Mouse (Mus musculus): ENCODE measurements around the gene Rhno1. TPM values are rescaled to one million over a fixed set of nuclear protein-coding genes. Genes with fewer than 3 reads are reported as not detected.

Gene Rhno1
- polyA plus RNA-seq, 1 experiment, result 39.9 TPM

- TF ChIP-seq CEBPB (IDR thresholded peaks at IDR 0.05; ENCODE audit: low read depth), result no peak
- no peak for TF ChIP-seq FOSL1 (IDR thresholded peaks at IDR 0.05; ENCODE audit: insufficient read depth, low read length, poor library complexity, severe bottlenecking)
- TF ChIP-seq MAX (IDR thresholded peaks at IDR 0.05), result no peak
- TF ChIP-seq USF1 (IDR thresholded peaks at IDR 0.05; ENCODE audit: low read depth), result no peak
- no peak for TF ChIP-seq MYOG (IDR thresholded peaks at IDR 0.05; ENCODE audit: control insufficient read depth, extremely low read depth, insufficient read length)
- no peak for TF ChIP-seq CTCF (IDR thresholded peaks at IDR 0.05; ENCODE audit: control insufficient read depth, insufficient read depth, insufficient read length)
- no peak for TF ChIP-seq MYOD1 (IDR thresholded peaks at IDR 0.05; ENCODE audit: control insufficient read depth, insufficient read length, low read depth)
- Histone ChIP-seq H3K4me3 (ENCODE audit: insufficient read depth, poor library complexity, severe bottlenecking) (no peak within 1 kb of the TSS), H3ac (ENCODE audit: control insufficient read depth, insufficient read length, low read depth) (no peak within 1 kb of the TSS), H3K79me2 (ENCODE audit: control insufficient read depth, insufficient read depth) (no peaks in the 10 kb centered on the region), H3K27me3 (ENCODE audit: control insufficient read depth, insufficient read depth, insufficient read length) (no peaks in the 10 kb centered on the region), H3K79me3 (ENCODE audit: low read depth) (peaks cover 2% of the 10 kb centered on the region), H3K36me3 (ENCODE audit: control insufficient read depth, insufficient read depth) (peaks cover 50% of the 10 kb centered on the region)
Measured at GRCm38 (mm10) chr6:128375192-128375591, 12.5 kb upstream of the Rhno1 start, which contains the start of the genes Tex52 and Gm44596. Gene Tex52, plus strand, starts transcription at chr6:128375456. Gene Gm44596, plus strand, starts transcription at chr6:128375503.

DNA sequence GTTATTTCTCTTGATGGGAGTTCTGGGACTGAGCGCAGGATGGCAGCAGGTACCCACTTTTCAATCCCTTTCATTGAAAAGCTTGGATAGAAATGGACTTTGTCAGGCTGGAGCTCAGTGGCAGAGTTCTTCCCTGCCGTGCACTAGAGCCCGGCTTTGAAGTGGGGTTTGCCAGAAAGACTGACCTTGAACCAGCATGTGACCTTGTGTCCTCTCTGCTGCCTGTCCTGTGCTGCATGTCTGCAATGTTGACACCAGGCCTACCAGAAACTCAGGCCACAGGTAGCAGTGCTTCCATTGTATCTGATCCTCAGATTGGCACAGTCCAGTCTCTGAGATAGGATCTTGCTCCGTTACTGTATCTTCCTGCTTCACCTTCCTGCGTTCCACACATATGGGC is 7.3 kb upstream of the Rhno1 start:
- H3K27me3 ChIP-seq (ENCODE audit: control insufficient read depth, insufficient read depth, insufficient read length), result no peaks in the 10 kb centered on the region
- H3K79me2 ChIP-seq (ENCODE audit: control insufficient read depth, insufficient read depth), result peaks cover 29% of the 10 kb centered on the region
- peaks cover 31% of the 10 kb centered on the region for H3K79me3 ChIP-seq (ENCODE audit: low read depth)
- H3ac ChIP-seq (ENCODE audit: control insufficient read depth, insufficient read length, low read depth), result no peak overlapping the region
- no peak overlapping the region for H3K4me3 ChIP-seq (ENCODE audit: insufficient read depth, poor library complexity, severe bottlenecking)
- TF ChIP-seq MYOG (IDR thresholded peaks at IDR 0.05; ENCODE audit: control insufficient read depth, extremely low read depth, insufficient read length) (no peak), MYOD1 (IDR thresholded peaks at IDR 0.05; ENCODE audit: control insufficient read depth, insufficient read length, low read depth) (no peak), CTCF (IDR thresholded peaks at IDR 0.05; ENCODE audit: control insufficient read depth, insufficient read depth, insufficient read length) (no peak), USF1 (IDR thresholded peaks at IDR 0.05; ENCODE audit: low read depth) (no peak), MAX (IDR thresholded peaks at IDR 0.05) (no peak), CEBPB (IDR thresholded peaks at IDR 0.05; ENCODE audit: low read depth) (no peak), FOSL1 (IDR thresholded peaks at IDR 0.05; ENCODE audit: insufficient read depth, low read length, poor library complexity, severe bottlenecking) (no peak)
- H3K36me3 ChIP-seq (ENCODE audit: control insufficient read depth, insufficient read depth), result peaks cover 96% of the 10 kb centered on the region

DNA sequence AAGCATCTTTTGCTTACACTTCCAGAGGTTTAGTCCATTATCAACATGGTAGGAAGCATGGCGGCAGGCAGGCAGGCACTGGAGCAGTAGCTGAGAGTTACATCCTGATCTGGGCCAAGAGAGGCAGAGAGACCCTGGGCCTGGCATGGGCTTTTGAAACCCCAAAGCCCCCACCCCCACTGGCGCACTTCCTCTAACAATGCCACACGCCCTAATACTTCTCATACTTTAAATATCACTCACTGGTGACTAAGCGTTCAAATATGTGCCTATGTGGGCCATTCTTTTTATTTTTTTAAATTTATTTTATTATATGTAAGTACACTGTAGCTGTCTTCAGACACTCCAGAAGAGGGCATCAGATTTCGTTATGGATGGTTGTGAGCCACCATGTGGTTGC is 3.8 kb upstream of the Rhno1 start:
- no peak for TF ChIP-seq USF1 (IDR thresholded peaks at IDR 0.05; ENCODE audit: low read depth)
- TF ChIP-seq MAX (IDR thresholded peaks at IDR 0.05), result no peak
- TF ChIP-seq MYOG (IDR thresholded peaks at IDR 0.05; ENCODE audit: control insufficient read depth, extremely low read depth, insufficient read length), result no peak
- no peak for TF ChIP-seq CTCF (IDR thresholded peaks at IDR 0.05; ENCODE audit: control insufficient read depth, insufficient read depth, insufficient read length)
- TF ChIP-seq FOSL1 (IDR thresholded peaks at IDR 0.05; ENCODE audit: insufficient read depth, low read length, poor library complexity, severe bottlenecking), result no peak
- TF ChIP-seq CEBPB (IDR thresholded peaks at IDR 0.05; ENCODE audit: low read depth), result no peak
- no peak for TF ChIP-seq MYOD1 (IDR thresholded peaks at IDR 0.05; ENCODE audit: control insufficient read depth, insufficient read length, low read depth)
- Histone ChIP-seq H3K79me2 (ENCODE audit: control insufficient read depth, insufficient read depth) (peaks cover 61% of the 10 kb centered on the region), H3ac (ENCODE audit: control insufficient read depth, insufficient read length, low read depth) (no peak overlapping the region), H3K4me3 (ENCODE audit: insufficient read depth, poor library complexity, severe bottlenecking) (no peak overlapping the region), H3K36me3 (ENCODE audit: control insufficient read depth, insufficient read depth) (peaks cover 63% of the 10 kb centered on the region), H3K79me3 (ENCODE audit: low read depth) (peaks cover 42% of the 10 kb centered on the region), H3K27me3 (ENCODE audit: control insufficient read depth, insufficient read depth, insufficient read length) (no peaks in the 10 kb centered on the region)

- H3K27me3 ChIP-seq (ENCODE audit: control insufficient read depth, insufficient read depth, insufficient read length), result no peaks in the 10 kb centered on the region
- peaks cover 59% of the 10 kb centered on the region for H3K79me3 ChIP-seq (ENCODE audit: low read depth)
- TF ChIP-seq CTCF (IDR thresholded peaks at IDR 0.05; ENCODE audit: control insufficient read depth, insufficient read depth, insufficient read length) (no peak), MYOG (IDR thresholded peaks at IDR 0.05; ENCODE audit: control insufficient read depth, extremely low read depth, insufficient read length) (no peak)
- H3K79me2 ChIP-seq (ENCODE audit: control insufficient read depth, insufficient read depth), result peaks cover 78% of the 10 kb centered on the region
- H3K36me3 ChIP-seq (ENCODE audit: control insufficient read depth, insufficient read depth), result peaks cover 47% of the 10 kb centered on the region
- no peak overlapping the region for H3K4me3 ChIP-seq (ENCODE audit: insufficient read depth, poor library complexity, severe bottlenecking)
- H3ac ChIP-seq (ENCODE audit: control insufficient read depth, insufficient read length, low read depth), result peak overlapping the region; percentile 0
Measured at GRCm38 (mm10) chr6:128364721-128365120, 2.0 kb upstream of the Rhno1 start.

- Histone ChIP-seq H3K36me3 (ENCODE audit: control insufficient read depth, insufficient read depth) (peaks cover 40% of the 10 kb centered on the region), H3K4me3 (ENCODE audit: insufficient read depth, poor library complexity, severe bottlenecking) (peak overlapping the region; percentile 60), H3K27me3 (ENCODE audit: control insufficient read depth, insufficient read depth, insufficient read length) (no peaks in the 10 kb centered on the region), H3ac (ENCODE audit: control insufficient read depth, insufficient read length, low read depth) (peak overlapping the region; percentile 77), H3K79me2 (ENCODE audit: control insufficient read depth, insufficient read depth) (peaks cover 82% of the 10 kb centered on the region), H3K79me3 (ENCODE audit: low read depth) (peaks cover 54% of the 10 kb centered on the region)
- TF ChIP-seq MAX (IDR thresholded peaks at IDR 0.05) (no peak), MYOD1 (IDR thresholded peaks at IDR 0.05; ENCODE audit: control insufficient read depth, insufficient read length, low read depth) (peak; percentile 55)
Measured at GRCm38 (mm10) chr6:128363007-128363825, 505 bp upstream of the Rhno1 start.

DNA sequence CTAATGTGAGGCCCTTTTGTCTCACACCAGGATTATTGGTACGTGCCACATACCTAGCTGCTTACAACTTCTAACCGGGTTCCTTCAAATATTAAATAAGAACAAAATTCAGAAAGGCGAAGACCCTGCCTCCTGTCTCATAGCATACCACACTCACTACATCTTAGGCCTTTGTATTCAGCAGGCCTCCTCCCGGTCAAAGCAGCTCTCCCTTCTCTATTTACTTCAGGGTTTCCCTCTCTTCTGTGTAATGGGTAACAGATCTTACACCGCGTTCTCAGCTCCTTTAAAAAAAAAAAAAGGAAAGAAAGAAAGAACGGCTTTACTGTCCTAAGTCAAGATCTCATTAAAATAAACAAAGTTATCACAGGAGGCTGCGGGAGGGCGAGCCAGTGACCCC is 810 bp downstream of the Rhno1 start:
- peaks cover 40% of the 10 kb centered on the region for H3K36me3 ChIP-seq (ENCODE audit: control insufficient read depth, insufficient read depth)
- peak overlapping the region; percentile 60 for H3K4me3 ChIP-seq (ENCODE audit: insufficient read depth, poor library complexity, severe bottlenecking)
- peaks cover 69% of the 10 kb centered on the region for H3K79me2 ChIP-seq (ENCODE audit: control insufficient read depth, insufficient read depth)
- H3K27me3 ChIP-seq (ENCODE audit: control insufficient read depth, insufficient read depth, insufficient read length), result no peaks in the 10 kb centered on the region
- H3K79me3 ChIP-seq (ENCODE audit: low read depth), result peaks cover 46% of the 10 kb centered on the region
- H3ac ChIP-seq (ENCODE audit: control insufficient read depth, insufficient read length, low read depth), result peak overlapping the region; percentile 77
- TF ChIP-seq FOSL1 (IDR thresholded peaks at IDR 0.05; ENCODE audit: insufficient read depth, low read length, poor library complexity, severe bottlenecking), result no peak
- no peak for TF ChIP-seq MYOD1 (IDR thresholded peaks at IDR 0.05; ENCODE audit: control insufficient read depth, insufficient read length, low read depth)
- TF ChIP-seq MAX (IDR thresholded peaks at IDR 0.05), result no peak
- no peak for TF ChIP-seq USF1 (IDR thresholded peaks at IDR 0.05; ENCODE audit: low read depth)
- no peak for TF ChIP-seq MYOG (IDR thresholded peaks at IDR 0.05; ENCODE audit: control insufficient read depth, extremely low read depth, insufficient read length)
- TF ChIP-seq CEBPB (IDR thresholded peaks at IDR 0.05; ENCODE audit: low read depth), result no peak
- TF ChIP-seq CTCF (IDR thresholded peaks at IDR 0.05; ENCODE audit: control insufficient read depth, insufficient read depth, insufficient read length), result no peak

All from C2C12 (cell line).